Mouse (Mus musculus): ENCODE measurements at regions not wholly inside any gene's neighbourhood (a gene's known extent, or its start where the extent isn't known, plus 50 kb on each side); places are given as distances from the start of the nearest gene placed in this dataset.

DNA sequence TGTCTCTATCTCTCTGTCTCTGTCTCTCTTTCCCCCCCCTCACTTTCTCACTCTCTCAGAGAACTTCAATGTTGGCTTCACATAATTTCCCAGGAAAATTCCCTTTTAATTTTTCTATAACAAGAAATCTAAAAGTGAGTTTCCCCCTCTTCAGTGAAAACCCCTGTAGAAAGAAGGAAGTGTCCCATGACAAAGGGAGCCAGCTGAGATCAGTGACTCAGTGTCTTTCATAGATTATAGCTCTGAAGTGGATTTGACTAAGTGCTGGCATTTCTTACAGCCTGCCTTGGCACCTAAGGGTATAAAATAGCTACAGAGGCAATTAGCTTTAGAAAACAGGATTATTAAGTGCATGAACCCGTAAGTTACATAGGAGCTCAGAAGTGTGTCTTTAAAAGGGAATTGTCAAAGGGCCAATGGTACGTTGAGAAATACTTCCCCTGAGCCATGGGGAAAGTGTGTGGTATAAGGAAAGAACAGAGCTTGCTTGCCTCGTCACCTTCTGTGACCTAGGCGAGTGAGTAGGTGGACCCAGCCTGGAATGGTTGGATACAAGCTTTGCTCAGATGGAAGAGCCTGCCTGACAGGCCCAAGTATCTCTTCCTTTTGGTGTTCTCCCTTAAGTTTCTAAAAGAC, 137.3 kb upstream of the Prdm1 start:
- ATAC-seq (ENCODE audit: insufficient number of reproducible peaks, low FRiP score, low TSS enrichment), result no peak

DNA sequence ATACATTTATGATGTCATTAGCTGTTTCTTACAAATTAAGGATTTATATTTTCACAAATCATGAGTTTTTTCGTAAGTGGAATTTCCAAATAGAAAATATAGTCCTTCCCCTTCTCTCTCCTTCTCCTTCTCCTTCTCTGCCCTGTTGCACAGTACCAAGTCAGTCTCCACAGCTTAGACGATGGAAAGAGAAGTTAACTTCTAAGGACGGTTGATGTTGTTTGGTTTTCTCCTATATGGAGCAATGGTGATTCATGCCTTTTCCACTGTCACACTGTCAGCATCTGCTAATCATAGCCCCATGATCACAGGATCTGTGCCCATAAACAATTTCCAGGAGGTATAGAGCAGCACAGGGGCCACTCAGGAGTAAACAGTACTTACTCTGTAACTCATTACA, 131.2 kb upstream of the Prdm1 start:
- no peak for ATAC-seq (ENCODE audit: insufficient number of reproducible peaks, low FRiP score, low TSS enrichment)

- no peak for ATAC-seq (ENCODE audit: insufficient number of reproducible peaks, low FRiP score, low TSS enrichment)
Measured at GRCm38 (mm10) chr10:44653761-44654160, 125.5 kb upstream of the Prdm1 start.

- ATAC-seq (ENCODE audit: insufficient number of reproducible peaks, low FRiP score, low TSS enrichment), result no peak
Measured at GRCm38 (mm10) chr10:44647021-44647420, 118.7 kb upstream of the Prdm1 start.

DNA sequence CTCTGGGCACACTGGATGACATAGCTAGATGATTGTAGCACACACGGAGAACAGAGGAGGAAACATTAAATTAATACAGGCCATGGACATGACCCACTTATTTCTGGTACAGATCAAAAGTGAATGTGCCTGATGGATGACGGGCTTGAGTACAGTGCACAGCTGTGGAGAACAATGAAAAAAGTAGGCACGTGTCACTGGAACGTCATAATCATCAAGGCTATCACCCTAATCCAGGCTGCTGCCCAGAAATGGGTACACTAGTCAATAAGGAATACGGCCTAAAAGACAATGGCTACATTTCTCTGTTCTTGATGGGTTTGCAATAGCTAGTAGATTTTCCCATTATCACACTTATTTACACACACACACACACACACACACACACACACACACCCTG, 118.3 kb upstream of the Prdm1 start:
- ATAC-seq (ENCODE audit: insufficient number of reproducible peaks, low FRiP score, low TSS enrichment), result no peak

- no peak for ATAC-seq (ENCODE audit: insufficient number of reproducible peaks, low FRiP score, low TSS enrichment)
Measured at GRCm38 (mm10) chr10:44641616-44642015, 113.3 kb upstream of the Prdm1 start.

GRCm38 (mm10) chr10:44640620-44641019, 112.3 kb upstream of the Prdm1 start:
- no peak for ATAC-seq (ENCODE audit: insufficient number of reproducible peaks, low FRiP score, low TSS enrichment)

GRCm38 (mm10) chr10:44638678-44639077, 110.4 kb upstream of the Prdm1 start:
- ATAC-seq (ENCODE audit: insufficient number of reproducible peaks, low FRiP score, low TSS enrichment), result no peak

DNA sequence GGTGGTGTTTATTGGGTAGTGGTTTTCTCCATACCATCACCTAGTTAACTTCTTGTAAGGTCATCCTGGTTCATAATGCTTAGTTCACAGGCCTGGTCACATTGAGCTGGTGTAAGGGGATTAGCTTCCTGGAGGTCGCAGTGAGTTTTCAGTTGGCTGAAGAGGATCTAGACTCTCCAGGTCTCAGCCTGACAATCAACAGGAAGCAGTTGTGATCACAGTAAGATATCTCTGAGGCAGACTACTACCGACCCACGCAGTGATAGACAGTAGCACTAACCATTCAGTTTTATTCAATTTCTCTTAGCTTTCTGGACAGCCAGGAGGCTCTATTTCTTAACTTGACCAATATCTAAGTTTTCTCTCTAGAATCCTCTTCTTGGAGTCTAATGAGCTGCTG, 108.5 kb upstream of the Prdm1 start:
- no peak for ATAC-seq (ENCODE audit: insufficient number of reproducible peaks, low FRiP score, low TSS enrichment)

DNA sequence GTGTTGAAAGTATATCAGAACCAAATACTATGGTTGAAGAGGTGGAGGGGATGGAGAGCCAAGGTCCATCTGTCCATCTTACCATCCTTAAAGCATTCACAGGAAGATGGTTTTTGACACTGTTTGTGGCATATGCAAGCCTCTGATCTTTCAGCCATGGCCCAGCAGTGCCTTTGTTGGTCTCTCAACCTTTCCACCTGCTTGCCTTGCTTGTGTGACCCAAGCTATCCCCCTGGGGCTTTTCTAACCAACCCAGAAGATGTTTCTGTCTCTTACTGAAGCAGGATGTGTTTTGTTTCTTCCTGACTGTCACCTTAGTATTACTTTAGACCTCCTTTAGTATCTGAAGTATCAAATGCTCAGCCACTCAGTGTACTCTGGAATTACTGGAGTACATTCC, 107.8 kb upstream of the Prdm1 start:
- ATAC-seq (ENCODE audit: insufficient number of reproducible peaks, low FRiP score, low TSS enrichment), result no peak

DNA sequence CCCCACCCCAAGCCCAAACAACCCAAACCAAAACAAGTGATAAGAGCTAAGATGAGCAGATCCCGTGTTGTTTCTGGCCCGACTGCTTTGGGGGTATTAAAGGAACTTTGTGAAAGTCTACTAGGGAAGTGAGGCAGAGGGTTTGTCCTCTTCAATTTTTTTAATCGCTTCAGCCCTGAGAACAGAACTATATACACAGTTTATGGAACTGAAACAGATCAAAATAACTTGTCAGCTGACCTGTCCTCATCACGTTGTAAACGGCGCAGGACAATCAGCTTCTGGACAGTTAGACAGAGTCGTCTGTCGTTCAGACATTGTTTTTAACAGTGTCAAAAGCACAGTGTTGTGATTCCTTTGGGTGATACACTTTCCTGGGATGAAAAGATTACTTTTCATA, 103.3 kb upstream of the Prdm1 start:
- no peak for ATAC-seq (ENCODE audit: insufficient number of reproducible peaks, low FRiP score, low TSS enrichment)

DNA sequence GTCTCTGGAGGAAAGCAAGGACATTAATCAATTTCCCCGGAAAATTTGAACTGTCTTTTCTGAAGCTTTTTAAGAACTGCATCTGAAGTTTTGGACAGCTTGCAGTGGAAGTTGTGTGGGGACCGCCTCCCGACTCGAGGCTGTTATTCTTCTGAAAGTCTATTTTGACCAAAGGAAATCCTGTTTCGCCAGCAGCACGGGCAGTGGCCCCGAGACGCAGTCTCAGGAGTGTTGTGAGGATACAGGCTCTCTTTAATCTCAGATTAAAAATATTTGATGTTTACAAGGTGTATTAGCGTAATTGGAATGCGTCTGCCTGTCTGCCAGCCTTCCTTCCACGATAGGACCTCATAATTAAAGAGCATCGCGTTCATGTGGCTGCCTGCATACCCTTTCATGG, 102.2 kb upstream of the Prdm1 start:
- ATAC-seq (ENCODE audit: insufficient number of reproducible peaks, low FRiP score, low TSS enrichment), result no peak

GRCm38 (mm10) chr10:44628387-44628786, 100.1 kb upstream of the Prdm1 start:
- no peak for ATAC-seq (ENCODE audit: insufficient number of reproducible peaks, low FRiP score, low TSS enrichment)

DNA sequence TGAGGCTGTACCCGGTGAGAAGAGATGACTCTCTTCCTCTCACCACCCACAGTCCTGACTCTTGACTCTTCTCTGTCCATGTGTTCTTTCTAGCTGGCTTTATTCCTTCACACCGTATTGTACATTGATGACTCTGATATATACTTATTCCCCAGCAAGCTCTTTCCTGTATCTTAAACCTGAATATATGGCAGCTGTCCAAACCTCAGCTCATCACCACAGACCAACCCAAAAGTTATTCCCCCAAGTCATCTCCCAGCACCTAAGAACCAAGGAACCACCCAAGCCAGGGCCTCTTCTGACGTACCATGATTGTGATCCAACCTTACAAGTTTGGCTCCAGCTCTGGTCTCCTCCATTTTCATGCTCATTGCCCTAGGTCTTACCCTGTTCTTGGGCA, 99.1 kb upstream of the Prdm1 start:
- ATAC-seq (ENCODE audit: insufficient number of reproducible peaks, low FRiP score, low TSS enrichment), result no peak

GRCm38 (mm10) chr10:44625521-44625920, 97.2 kb upstream of the Prdm1 start:
- no peak for ATAC-seq (ENCODE audit: insufficient number of reproducible peaks, low FRiP score, low TSS enrichment)

DNA sequence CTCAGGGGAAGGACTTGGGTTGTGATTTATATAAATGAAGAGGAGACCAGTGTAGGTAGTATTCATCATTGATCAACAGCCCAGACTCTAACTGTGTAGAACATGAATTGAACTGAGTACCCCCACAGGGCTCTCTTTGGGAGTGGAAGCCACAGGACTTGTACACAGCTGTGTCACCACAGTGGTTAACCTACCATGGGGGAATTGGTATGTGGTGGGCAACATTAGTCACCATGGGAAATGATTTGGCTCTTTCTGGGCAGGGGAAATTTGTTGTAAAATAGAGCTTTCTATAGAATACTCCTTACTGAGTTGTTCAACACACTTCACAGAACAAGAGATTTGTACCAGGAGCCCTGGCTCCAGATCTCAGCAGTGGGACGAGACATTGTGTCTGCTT, 87.3 kb upstream of the Prdm1 start:
- ATAC-seq (ENCODE audit: insufficient number of reproducible peaks, low FRiP score, low TSS enrichment), result no peak

DNA sequence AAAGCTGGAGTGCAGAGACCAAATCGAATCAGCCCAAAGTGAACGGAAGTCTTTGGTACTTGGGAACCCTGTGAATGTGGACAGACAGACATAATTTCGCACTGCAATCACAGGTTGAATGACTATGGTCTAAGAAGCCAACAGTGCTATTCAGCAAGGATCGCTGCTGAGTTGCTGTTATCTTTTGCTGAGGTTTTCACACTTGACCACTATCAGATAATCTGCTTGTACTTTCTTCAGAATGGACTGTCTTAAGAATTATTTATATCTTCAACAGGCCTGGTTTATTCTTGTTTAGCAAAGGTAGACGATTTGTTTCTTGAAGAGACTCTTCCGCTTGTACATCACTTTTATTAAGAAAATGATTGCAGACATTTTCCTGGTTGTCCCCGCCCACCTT, 84.3 kb upstream of the Prdm1 start:
- no peak for ATAC-seq (ENCODE audit: insufficient number of reproducible peaks, low FRiP score, low TSS enrichment)

- ATAC-seq (ENCODE audit: insufficient number of reproducible peaks, low FRiP score, low TSS enrichment), result no peak
Measured at GRCm38 (mm10) chr10:44611399-44611798, 83.1 kb upstream of the Prdm1 start.

- ATAC-seq (ENCODE audit: insufficient number of reproducible peaks, low FRiP score, low TSS enrichment), result no peak
Measured at GRCm38 (mm10) chr10:44609187-44609586, 80.9 kb upstream of the Prdm1 start.

DNA sequence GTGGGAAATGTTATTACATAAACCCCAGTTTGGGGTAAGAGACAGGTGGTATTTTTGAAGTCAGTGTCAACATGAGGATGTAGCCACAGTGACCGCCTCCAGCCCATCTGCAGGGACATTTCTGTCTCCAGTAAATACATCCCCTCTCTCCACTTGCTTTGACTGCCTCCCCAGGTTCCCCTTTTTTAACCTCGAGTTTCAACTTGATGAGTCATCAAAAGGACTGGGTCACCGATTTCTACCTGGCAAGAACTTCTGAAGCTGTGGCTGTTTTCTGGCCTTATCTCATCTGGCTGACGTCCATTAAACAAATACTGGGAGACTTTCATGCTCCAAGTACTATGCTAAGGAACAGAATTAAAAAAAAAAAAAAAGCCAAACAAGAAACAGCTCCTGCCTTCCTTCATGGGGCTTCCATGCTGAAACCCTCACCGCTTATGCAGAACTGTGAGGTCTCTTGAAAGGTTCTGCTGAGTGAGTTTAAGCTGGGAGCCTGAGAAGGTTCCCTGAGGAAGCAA, 79.1 kb upstream of the Prdm1 start:
- ATAC-seq (ENCODE audit: insufficient number of reproducible peaks, low FRiP score, low TSS enrichment), result no peak; the same call in 1 of the 2 replicates

GRCm38 (mm10) chr10:44604512-44604911, 76.2 kb upstream of the Prdm1 start:
- no peak for ATAC-seq (ENCODE audit: insufficient number of reproducible peaks, low FRiP score, low TSS enrichment)

GRCm38 (mm10) chr10:44603461-44603860, 75.2 kb upstream of the Prdm1 start:
- no peak for ATAC-seq (ENCODE audit: insufficient number of reproducible peaks, low FRiP score, low TSS enrichment)

- no peak for ATAC-seq (ENCODE audit: insufficient number of reproducible peaks, low FRiP score, low TSS enrichment)
Measured at GRCm38 (mm10) chr10:44601550-44601949, 73.2 kb upstream of the Prdm1 start.
